Mouse (Mus musculus): ENCODE data around the gene Cox8a.

DNA sequence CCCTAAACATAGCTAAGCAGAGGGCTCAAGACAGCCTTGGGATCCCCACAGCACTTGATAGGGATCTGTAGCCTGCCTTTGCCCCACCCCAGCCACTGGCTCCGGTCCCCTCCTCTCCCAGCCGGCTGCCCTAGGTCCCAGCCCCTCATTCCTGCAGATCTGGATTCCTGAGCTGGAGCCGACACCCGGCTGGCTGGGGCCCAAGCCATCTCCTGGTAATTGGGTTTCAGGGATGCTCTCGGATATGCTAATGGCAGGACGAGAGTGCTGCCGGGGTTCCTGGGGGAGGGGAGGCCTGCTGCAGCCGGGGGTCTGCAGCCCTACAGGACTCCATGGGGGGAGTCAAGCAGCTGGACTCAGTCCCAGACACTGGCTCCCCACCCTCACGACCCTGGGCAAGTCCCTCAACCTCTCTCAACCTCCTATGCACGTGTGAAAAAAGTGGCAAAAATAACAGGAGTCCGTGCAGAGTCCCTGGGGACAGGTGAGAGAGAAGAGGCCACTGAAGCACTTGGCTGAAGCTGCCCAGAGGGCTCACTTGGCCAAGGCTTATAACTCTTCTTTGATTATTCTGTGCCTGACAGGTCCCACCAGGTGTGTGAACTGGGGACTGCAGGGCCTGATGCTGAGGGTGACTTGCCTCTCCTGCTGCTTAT lies 41.2 kb downstream of the Cox8a start:
- TF ChIP-seq POLR2A (IDR thresholded peaks at IDR 0.05; ENCODE audit: control insufficient read depth, low read depth, low read length) (no peak), CTCF (IDR thresholded peaks at IDR 0.05; ENCODE audit: control insufficient read depth, insufficient read depth, insufficient replicate concordance, low read depth, low read length) (no peak)
